Mouse (Mus musculus) midbrain, postnatal 0 days (tissue): ENCODE data around the gene Dera. TPM values are rescaled to one million over a fixed set of nuclear protein-coding genes. Genes with fewer than 3 reads are reported as not detected.

Source experiments
- ATAC-seq: fragments of 200-750 bp; cut with Nextera tagmentation; 2 replicates; pipeline ENCODE4 v1.8.0; 2017; ENCODE audit warnings: moderate number of reproducible peaks, mild to moderate bottlenecking, moderate TSS enrichment, moderate library complexity; ENCODE audit not compliant: low FRiP score
- DNase-seq: peaks from one replicate; pipeline ENCODE4 v3.0.0-alpha.2; 2015; ENCODE audit warnings: low spot score
- H3K27ac ChIP-seq: fragments of 300-500 bp; sonication (generic); 2 replicates; pipeline ENCODE4 v1.5.1; 2014; ENCODE audit warnings: low read depth, mild to moderate bottlenecking, low read length, mixed read lengths
- H3K27me3 ChIP-seq: fragments of 300-500 bp; sonication (generic); 2 replicates; pipeline ENCODE4 v1.6.1; 2014; ENCODE audit warnings: low read length, control low read depth, mixed read lengths; ENCODE audit not compliant: insufficient read depth
- H3K36me3 ChIP-seq: fragments of 300-500 bp; sonication (generic); 2 replicates; pipeline ENCODE4 v1.6.1; 2014; ENCODE audit warnings: low read length, control low read depth, mixed read lengths; ENCODE audit not compliant: insufficient read depth
- H3K4me1 ChIP-seq: fragments of 300-500 bp; sonication (generic); 2 replicates; pipeline ENCODE4 v1.6.1; 2014; ENCODE audit warnings: mild to moderate bottlenecking, control low read depth, antibody characterized with exemption, low read length, mixed read lengths; ENCODE audit not compliant: insufficient read depth
- H3K4me2 ChIP-seq: fragments of 300-500 bp; sonication (generic); 2 replicates; pipeline ENCODE4 v1.6.1; 2014; ENCODE audit warnings: low read depth, mild to moderate bottlenecking, low read length, mixed read lengths; ENCODE audit not compliant: poor library complexity, severe bottlenecking
- H3K4me3 ChIP-seq: fragments of 300-500 bp; sonication (generic); 2 replicates; pipeline ENCODE4 v1.5.1; 2014; ENCODE audit warnings: low read depth, mild to moderate bottlenecking, low read length, moderate library complexity
- H3K9ac ChIP-seq: fragments of 300-500 bp; sonication (generic); replicated peaks from 2 replicates; pipeline ENCODE4 v1.6.1; 2014; ENCODE audit warnings: mild to moderate bottlenecking, low read length, moderate library complexity, mixed read lengths; ENCODE audit not compliant: poor library complexity, severe bottlenecking
- H3K9me3 ChIP-seq: fragments of 300-500 bp; sonication (generic); 2 replicates; pipeline ENCODE4 v1.6.1; 2016; ENCODE audit warnings: low read length, control low read depth
- CTCF ChIP-seq: IDR thresholded peaks from 2 replicates; pipeline ENCODE4 v1.5.1; 2016; ENCODE audit warnings: antibody characterized with exemption, mild to moderate bottlenecking
- WGBS: fragments of 180-500 bp; shearing (Covaris S2); extraction: QIAGEN DNeasy Blood & Tissue Kit; methylation state at CpG from one replicate; pipeline ENCODE4 v1.1.7; 2014; 5-methylcytosine and 5-hydroxymethylcytosine counted together
- polyA plus RNA-seq: library from polyadenylated mRNA; unstranded; fragments of >200 nt; fragmentation: Nextera tagmentation; extraction: Ambion mirVana; gene quantifications from 2 replicates; pipeline ENCODE4 v1.2.1, GENCODE M21; 2015
- total RNA-seq: library from RNA; depleted of rRNA; stranded (reverse); fragments of >200 nt; gene quantifications from 2 replicates; pipeline ENCODE4 v1.2.3, GENCODE M21; 2014; rRNA removed

Gene Dera
- total and polyA plus RNA-seq, 2 experiments from 2014 or later: 8.7 to 15.6 TPM

GRCm38 (mm10) chr6:137885644-137886043 lies 131.3 kb downstream of the Dera start:
- Histone ChIP-seq H3K27ac (no peak overlapping the region), H3K27me3 (no peaks in the 10 kb centered on the region), H3K9me3 (no peaks in the 10 kb centered on the region), H3K36me3 (no peaks in the 10 kb centered on the region), H3K4me2 (no peak overlapping the region), H3K9ac (no peak overlapping the region), H3K4me1 (no peaks in the 10 kb centered on the region), H3K4me3 (no peak overlapping the region)
- TF ChIP-seq CTCF: no peak
- WGBS: 91% methylated on average over 6 of the region's 6 CpGs
- ATAC-seq (no peak), DNase-seq (no peak)

- TF ChIP-seq CTCF: no peak
- no peak for DNase-seq
- H3K4me2 ChIP-seq: no peak overlapping the region
- no peaks in the 10 kb centered on the region for H3K36me3 ChIP-seq
- H3K4me3 ChIP-seq: no peak overlapping the region
- H3K27me3 ChIP-seq: no peaks in the 10 kb centered on the region
- no peak overlapping the region for H3K9ac ChIP-seq
- ATAC-seq: no peak
- H3K27ac ChIP-seq: no peak overlapping the region
- no peaks in the 10 kb centered on the region for H3K9me3 ChIP-seq
- H3K4me1 ChIP-seq: no peaks in the 10 kb centered on the region
- 80% methylated on average over 6 of the region's 6 CpGs for WGBS
Measured at GRCm38 (mm10) chr6:137886210-137886979, 132.0 kb downstream of the Dera start.

GRCm38 (mm10) chr6:137887258-137887657 lies 132.9 kb downstream of the Dera start:
- no peaks in the 10 kb centered on the region for H3K4me1 ChIP-seq
- H3K27me3 ChIP-seq: no peaks in the 10 kb centered on the region
- ATAC-seq (no peak), DNase-seq (peak; percentile 2)
- H3K9me3 ChIP-seq: no peaks in the 10 kb centered on the region
- no peak overlapping the region for H3K4me3 ChIP-seq
- WGBS: 49% methylated on average over 6 of the region's 6 CpGs
- no peak overlapping the region for H3K9ac ChIP-seq
- no peak overlapping the region for H3K27ac ChIP-seq
- H3K36me3 ChIP-seq: no peaks in the 10 kb centered on the region
- no peak for TF ChIP-seq CTCF
- H3K4me2 ChIP-seq: no peak overlapping the region

- ATAC-seq (no peak), DNase-seq (no peak)
- Histone ChIP-seq H3K27me3 (no peaks in the 10 kb centered on the region), H3K9ac (no peak overlapping the region), H3K27ac (no peak overlapping the region), H3K36me3 (no peaks in the 10 kb centered on the region), H3K4me3 (no peak overlapping the region), H3K9me3 (no peaks in the 10 kb centered on the region), H3K4me1 (no peaks in the 10 kb centered on the region), H3K4me2 (no peak overlapping the region)
- no peak for TF ChIP-seq CTCF
Measured at GRCm38 (mm10) chr6:137897671-137898070, 143.3 kb downstream of the Dera start.

- TF ChIP-seq CTCF: no peak
- Histone ChIP-seq H3K4me1 (no peaks in the 10 kb centered on the region), H3K4me2 (no peak overlapping the region), H3K4me3 (no peak overlapping the region), H3K36me3 (no peaks in the 10 kb centered on the region), H3K9me3 (no peaks in the 10 kb centered on the region), H3K27me3 (no peaks in the 10 kb centered on the region), H3K27ac (no peak overlapping the region), H3K9ac (no peak overlapping the region)
- ATAC-seq (no peak), DNase-seq (no peak)
- WGBS: 88% methylated on average over 5 of the region's 5 CpGs
Measured at GRCm38 (mm10) chr6:137901255-137901654, 146.9 kb downstream of the Dera start.

Other genes with a start within 250 kb of the Dera start
- 27.2 and 28.8 TPM in 2 replicates for gene Eps8, start 99.7 kb upstream of the Dera start, total RNA-seq
- 29.9 and 34.3 TPM in 2 replicates for gene Eps8, start 99.7 kb upstream of the Dera start, polyA plus RNA-seq
- 80.9 and 105 TPM in 2 replicates for gene Strap, start 19.5 kb upstream of the Dera start, total RNA-seq
- 164 and 166 TPM in 2 replicates for gene Strap, start 19.5 kb upstream of the Dera start, polyA plus RNA-seq